Mouse (Mus musculus) bone marrow macrophage, adult 2 months (primary cell): ENCODE results near the gene Nup98. TPM values are rescaled to one million over a fixed set of nuclear protein-coding genes. Genes with fewer than 3 reads are reported as not detected.
A peak's percentile ranks its signal among the peaks of the same experiment; 100 is the strongest.

Experiments
- H3K27ac ChIP-seq: 2 replicates; pipeline ENCODE4 v1.5.1; 2012; ENCODE audit warnings: low read depth, low read length; ENCODE audit not compliant: insufficient read depth
- H3K4me1 ChIP-seq: 2 replicates; pipeline ENCODE4 v1.6.1; 2012; ENCODE audit warnings: low read length; ENCODE audit not compliant: control insufficient read depth, insufficient read depth
- H3K4me3 ChIP-seq: 2 replicates; pipeline ENCODE4 v1.5.1; 2012; ENCODE audit warnings: mild to moderate bottlenecking, low read length, moderate library complexity; ENCODE audit not compliant: insufficient read depth
- CTCF ChIP-seq: IDR thresholded peaks from 2 replicates; pipeline ENCODE4 v1.5.1; 2012; ENCODE audit warnings: low read depth, mild to moderate bottlenecking, low read length, moderate library complexity
- POLR2A ChIP-seq: IDR thresholded peaks from 2 replicates; pipeline ENCODE4 v1.6.1; 2012; ENCODE audit warnings: mild to moderate bottlenecking, low read depth, low read length, borderline replicate concordance
- polyA plus RNA-seq: library from polyadenylated mRNA; stranded (reverse); fragments of >200 nt; gene quantifications from 2 replicates; pipeline ENCODE4 v1.2.4, GENCODE M21; 2012; ENCODE audit not compliant: missing spikeins, insufficient read depth, insufficient read length

Gene Nup98
- polyA plus RNA-seq, 1 experiment: 36.9 TPM

DNA sequence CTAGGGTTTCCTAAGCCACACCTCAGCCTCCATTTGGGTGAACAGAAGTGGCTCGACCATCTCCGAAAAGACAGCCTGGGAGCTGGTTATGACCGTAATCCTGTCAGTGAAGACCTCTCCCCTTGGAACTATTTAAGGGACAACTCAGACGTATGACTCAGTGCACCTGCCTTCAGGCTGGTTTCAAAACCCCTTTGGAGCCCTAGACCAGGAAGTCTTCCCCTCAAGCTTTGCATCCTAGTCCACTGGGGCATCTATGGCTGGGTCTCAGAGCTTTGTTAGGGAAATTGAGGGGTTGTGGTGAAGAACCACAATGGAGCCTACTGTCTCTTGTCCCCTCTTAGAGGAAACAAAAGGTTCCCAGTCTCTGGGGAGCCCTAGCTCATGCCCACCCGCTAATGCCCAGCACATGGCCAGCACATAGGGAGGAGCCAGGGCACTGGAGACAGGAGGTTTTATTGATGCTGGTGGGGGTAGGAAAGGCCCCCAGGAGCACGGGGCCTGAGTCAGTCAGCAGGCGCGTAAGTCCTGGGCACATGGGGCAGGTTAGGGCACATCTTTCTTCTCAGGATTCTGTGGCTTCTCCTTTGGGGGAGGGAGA lies 28.8 kb upstream of the Nup98 start:
- H3K4me1 ChIP-seq: peaks cover 45% of the 10 kb centered on the region
- H3K27ac ChIP-seq: no peak overlapping the region
- TF ChIP-seq CTCF: no peak
- TF ChIP-seq POLR2A: no peak
- H3K4me3 ChIP-seq: no peak overlapping the region

DNA sequence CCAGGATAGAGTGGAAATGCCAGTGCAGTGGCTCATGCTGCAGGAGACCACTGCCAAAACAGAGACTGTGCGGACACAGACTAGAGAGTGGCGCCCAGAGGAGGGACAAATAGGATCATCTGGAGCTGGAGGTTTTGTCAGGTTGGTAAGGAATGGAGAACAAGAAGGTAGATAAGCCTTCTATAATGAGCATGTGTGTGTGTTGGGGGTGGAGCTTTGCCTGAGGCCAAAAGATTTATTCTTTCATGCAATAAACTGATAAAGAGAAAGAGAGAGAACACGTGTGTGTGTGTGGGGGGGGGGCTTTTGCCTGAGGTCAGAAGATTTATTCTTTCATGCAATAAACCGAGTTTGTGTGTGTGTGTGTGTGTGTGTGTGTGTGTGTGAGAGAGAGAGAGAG lies 23.1 kb upstream of the Nup98 start:
- peaks cover 61% of the 10 kb centered on the region for H3K4me1 ChIP-seq
- H3K4me3 ChIP-seq: no peak overlapping the region
- TF ChIP-seq CTCF (no peak), POLR2A (no peak)
- H3K27ac ChIP-seq: 0 out of 2 replicates have a peak overlapping the region, but pooled peaks have one; percentile 19

DNA sequence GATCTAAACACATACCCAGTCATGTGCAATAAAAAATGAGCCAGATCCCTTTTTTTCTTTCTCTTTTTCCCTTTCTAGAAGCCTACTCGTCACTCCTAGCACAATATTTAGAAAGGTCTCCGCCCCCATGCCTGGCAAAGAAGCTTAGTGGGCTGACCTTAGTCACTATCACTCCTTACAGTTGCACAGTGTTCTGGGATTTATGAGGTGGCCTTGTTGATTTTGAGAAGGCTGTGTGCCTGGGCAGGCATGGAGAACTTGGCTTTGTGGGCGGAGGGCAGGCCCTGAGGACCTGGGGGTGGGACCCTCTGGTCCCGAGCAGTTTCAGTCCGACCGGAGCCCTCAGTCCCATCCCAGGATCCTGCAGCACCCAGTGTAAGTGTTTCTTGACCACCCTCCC lies 19.8 kb upstream of the Nup98 start:
- H3K27ac ChIP-seq: peak overlapping the region; percentile 13
- no peak overlapping the region for H3K4me3 ChIP-seq
- peaks cover 56% of the 10 kb centered on the region for H3K4me1 ChIP-seq
- no peak for TF ChIP-seq CTCF
- no peak for TF ChIP-seq POLR2A

DNA sequence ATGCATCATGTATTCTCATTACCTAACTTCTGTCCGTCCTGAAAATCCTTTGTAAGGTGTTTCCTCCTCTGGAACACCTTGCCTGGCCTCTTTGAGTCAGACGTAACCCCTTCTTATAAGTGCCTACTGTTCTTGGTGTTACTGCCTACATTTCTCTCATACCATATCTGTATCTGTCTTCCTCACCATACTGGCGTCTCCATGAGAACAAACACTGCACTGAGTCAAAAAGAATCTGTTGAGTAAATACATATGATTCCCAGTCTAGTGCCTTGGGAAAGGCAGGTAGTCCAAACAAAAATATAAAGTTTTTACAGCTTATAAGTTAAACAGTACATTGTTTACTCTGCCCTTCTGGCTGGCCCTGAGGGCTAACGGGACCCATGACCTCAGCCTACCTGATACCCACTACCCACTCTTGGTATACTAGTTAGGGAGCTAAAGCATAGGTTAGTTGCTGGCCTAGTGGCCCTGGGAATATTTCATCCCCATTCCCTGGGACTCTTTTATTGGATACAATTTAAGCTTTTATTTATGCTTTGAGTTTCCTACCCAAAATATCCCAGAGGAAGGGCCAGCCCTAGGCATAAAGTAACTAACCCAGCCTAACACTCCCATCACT lies 18.2 kb upstream of the Nup98 start:
- TF ChIP-seq CTCF: no peak
- TF ChIP-seq POLR2A: no peak
- Histone ChIP-seq H3K27ac (no peak overlapping the region), H3K4me3 (no peak overlapping the region), H3K4me1 (peaks cover 51% of the 10 kb centered on the region)

DNA sequence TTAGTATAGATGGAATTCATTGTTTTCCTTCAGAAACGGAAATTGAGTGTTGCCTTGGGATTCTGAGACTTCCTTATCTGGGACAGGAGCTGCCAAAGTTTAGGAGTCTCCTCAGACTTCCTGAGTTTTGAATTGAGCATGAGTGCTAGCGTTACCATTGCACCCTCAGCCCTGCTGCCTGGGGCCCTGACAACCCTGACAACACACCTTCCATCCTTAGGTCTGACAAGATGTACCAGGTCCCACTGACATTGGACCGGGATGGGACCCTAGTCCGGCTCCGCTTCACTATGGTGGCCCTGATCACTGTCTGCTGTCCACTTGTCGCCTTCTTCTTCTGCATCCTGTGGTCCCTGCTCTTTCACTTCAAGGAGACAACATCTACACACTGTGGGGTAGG lies 16.1 kb upstream of the Nup98 start:
- TF ChIP-seq POLR2A (no peak), CTCF (no peak)
- Histone ChIP-seq H3K4me3 (no peak overlapping the region), H3K27ac (no peak overlapping the region), H3K4me1 (peaks cover 35% of the 10 kb centered on the region)

DNA sequence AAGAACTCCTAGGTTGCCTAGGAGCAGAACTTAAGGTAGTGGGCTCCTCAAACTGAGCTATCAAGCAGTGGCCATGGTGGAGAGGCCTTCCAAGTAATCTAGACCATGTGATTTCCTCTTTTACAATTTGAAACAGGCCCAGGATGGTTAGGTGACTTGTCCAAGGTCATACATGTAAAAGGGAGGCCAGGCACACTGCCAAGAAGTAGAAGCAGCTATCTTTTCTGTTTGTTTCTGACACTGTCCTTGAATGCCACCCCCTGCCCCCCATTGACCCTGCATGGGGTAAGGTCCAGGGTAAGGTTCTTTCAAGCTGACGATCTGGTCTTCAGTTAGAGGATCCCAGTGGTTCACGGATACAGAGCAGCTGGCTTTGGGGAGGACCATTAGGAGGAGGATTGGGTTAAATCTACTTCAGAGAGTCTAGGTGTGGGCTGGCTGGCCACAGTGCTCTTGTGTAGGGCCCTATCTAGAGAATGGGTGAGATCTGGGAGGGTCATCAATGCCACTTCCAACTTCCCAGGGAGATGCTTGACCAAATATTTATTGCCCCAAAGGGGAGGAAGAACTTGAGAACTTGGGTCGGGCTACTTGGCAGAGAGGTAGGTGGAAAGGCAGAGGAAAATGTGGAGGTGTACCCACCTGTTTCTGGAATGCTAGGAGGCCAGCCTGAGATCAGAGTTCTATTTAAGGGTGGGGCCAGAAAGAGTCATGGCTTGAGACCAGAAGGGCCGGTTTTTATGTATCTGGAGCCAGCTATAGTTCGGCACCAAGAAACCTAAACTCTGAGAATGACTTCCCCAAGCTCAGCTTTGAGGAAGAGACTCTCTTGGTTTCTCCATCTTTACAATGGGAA lies 14.1 kb upstream of the Nup98 start:
- peak overlapping the region; percentile 35 for H3K4me3 ChIP-seq
- peak overlapping the region; percentile 34; the same call in 1 of the 2 replicates for H3K27ac ChIP-seq
- H3K4me1 ChIP-seq: peaks cover 15% of the 10 kb centered on the region
- TF ChIP-seq CTCF: no peak
- TF ChIP-seq POLR2A: no peak

DNA sequence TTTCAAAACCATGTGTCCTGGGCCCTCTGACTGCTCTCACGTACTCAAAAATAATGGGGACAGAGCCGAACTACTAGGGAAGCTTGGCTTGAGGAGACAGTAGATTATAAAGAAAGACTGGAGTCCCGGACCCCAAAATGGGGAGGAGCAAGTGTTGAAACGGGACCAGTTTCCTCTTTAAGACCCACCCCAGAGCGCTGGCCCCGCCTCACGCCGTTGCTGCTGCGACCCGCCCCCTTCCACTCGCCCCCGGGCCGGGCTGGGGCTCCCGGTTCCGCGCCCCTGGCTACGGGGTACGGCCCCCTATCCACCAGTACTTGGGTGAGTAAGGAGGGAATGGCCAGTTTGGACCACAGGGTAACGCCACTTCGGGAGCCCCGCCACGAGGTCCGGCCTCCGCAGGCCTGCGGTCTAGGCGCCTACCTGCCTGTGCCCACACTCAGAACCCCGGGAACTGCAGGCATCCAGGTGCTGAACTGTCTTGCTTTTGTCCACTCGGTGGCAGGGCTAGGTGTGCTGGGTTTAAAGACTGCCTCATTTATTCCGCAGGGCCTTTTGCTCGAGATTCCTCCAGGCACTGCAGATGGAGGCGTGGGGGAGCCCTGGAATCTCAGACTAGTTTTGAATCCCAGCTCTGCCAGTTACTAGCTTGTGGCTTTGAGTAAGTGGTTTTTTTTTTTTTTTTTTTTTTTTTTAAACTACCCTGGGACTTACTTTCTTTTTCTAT lies 13.0 kb upstream of the Nup98 start:
- Histone ChIP-seq H3K27ac (peak overlapping the region; percentile 67), H3K4me3 (peak overlapping the region; percentile 70), H3K4me1 (peaks cover 12% of the 10 kb centered on the region)
- TF ChIP-seq POLR2A (no peak), CTCF (no peak)

DNA sequence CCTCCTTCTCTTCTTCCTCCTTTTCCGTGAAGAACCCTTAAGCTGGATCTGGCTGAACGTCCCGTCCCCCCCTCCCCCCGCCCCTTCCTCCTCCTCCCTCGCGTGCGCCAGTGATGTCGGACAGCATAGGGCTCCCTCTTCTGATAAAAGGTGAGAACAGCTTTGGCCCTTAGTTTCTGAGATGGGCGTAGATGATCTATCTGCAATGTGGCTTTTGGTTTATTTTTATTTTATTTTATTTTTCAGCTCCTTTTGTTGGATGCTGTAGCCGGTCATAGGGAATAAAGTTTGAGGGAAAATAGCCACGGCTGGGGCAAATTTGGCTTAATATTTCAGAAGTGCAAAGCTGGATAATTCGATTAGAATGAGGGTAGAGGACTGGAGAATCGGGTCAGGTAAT lies 12.4 kb upstream of the Nup98 start:
- no peak for TF ChIP-seq POLR2A
- TF ChIP-seq CTCF: no peak
- Histone ChIP-seq H3K27ac (peak overlapping the region; percentile 43), H3K4me3 (peak overlapping the region; percentile 70), H3K4me1 (peaks cover 12% of the 10 kb centered on the region)

DNA sequence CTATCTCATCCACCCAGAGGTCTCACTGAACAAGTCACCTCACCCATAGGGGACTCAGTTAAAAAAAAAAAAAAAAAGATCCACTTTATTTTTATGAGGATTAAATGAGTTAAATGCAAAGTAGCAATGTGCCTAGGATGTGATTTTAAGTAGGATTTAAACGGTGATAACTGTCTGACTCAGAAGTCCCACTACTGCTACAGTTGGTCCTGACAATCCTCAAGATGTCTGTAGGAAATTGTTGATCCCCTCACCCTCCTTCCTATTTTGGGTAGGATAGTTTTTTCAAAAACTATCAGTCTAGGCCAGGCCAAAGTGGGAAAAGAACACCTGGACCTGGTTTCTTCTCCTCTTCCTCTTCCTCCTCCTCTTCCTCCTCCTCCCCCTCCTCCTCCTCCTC lies 11.9 kb upstream of the Nup98 start:
- Histone ChIP-seq H3K4me3 (no peak overlapping the region), H3K4me1 (peaks cover 12% of the 10 kb centered on the region), H3K27ac (no peak overlapping the region)
- TF ChIP-seq POLR2A (no peak), CTCF (no peak)

DNA sequence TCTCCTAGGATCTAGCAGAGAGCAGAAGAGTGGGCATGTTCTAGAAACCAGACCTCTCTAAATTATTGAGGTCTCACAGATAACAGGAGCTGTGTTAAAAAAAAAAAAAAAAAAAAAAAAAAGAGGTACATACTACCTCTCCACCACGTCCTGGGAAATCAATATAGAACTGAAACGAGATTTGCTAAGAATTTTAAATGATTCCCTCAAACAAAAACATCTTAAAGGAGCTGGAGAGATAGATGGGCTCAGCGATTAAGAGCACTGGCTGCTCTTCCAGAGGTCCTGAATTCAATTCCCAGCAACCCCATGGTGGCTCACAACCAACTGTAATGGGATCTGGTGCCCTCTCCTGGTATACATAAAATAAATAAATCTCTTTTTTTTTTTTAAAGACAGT lies 1.1 kb upstream of the Nup98 start:
- H3K4me1 ChIP-seq: peaks cover 10% of the 10 kb centered on the region
- TF ChIP-seq CTCF: no peak
- TF ChIP-seq POLR2A: no peak
- H3K4me3 ChIP-seq: peak overlapping the region; percentile 84
- H3K27ac ChIP-seq: peak overlapping the region; percentile 66
